Mouse (Mus musculus) ES-E14 (cell line): ENCODE data around the gene Fam173b. TPM values are rescaled to one million over a fixed set of nuclear protein-coding genes. Genes with fewer than 3 reads are reported as not detected.

Source experiments
- DNase-seq: peaks from one replicate; pipeline ENCODE4 v3.0.0-alpha.2; 2013; ENCODE audit warnings: low read depth, low spot score
- H3K27ac ChIP-seq: 2 replicates; pipeline ENCODE4 v1.5.1; 2012; ENCODE audit warnings: low read depth, mild to moderate bottlenecking, low read length, moderate library complexity, mixed read lengths; ENCODE audit not compliant: poor library complexity, insufficient read depth, severe bottlenecking
- H3K36me3 ChIP-seq: 2 replicates; pipeline ENCODE4 v1.6.1; 2012; ENCODE audit warnings: mild to moderate bottlenecking, low read length, moderate library complexity, mixed read lengths; ENCODE audit not compliant: control insufficient read depth, poor library complexity, insufficient read depth, severe bottlenecking
- H3K4me1 ChIP-seq, 2 experiments: fragments of 150-350 bp in 1 of 2; sonication (generic) in 1 of 2; 2 replicates each; pipeline ENCODE4 v1.6.1; 2012; ENCODE audit warnings: low read length in 2 of 2, mild to moderate bottlenecking in 1 of 2, mixed read lengths in 1 of 2; ENCODE audit not compliant: control insufficient read depth in 2 of 2, insufficient read depth in 2 of 2, poor library complexity in 1 of 2
- H3K4me3 ChIP-seq, 2 experiments: fragments of 150-350 bp in 1 of 2; sonication (generic) in 1 of 2; 2 replicates each; pipeline ENCODE4 v1.5.1; 2012; ENCODE audit warnings: low read length in 2 of 2, low read depth in 1 of 2, mild to moderate bottlenecking in 1 of 2, mixed read lengths in 1 of 2; ENCODE audit not compliant: insufficient read depth in 1 of 2, poor library complexity in 1 of 2, severe bottlenecking in 1 of 2
- H3K9ac ChIP-seq: 2 replicates; pipeline ENCODE4 v1.6.1; 2012; ENCODE audit warnings: low read depth, mild to moderate bottlenecking, low read length, mixed read lengths; ENCODE audit not compliant: poor library complexity, insufficient read depth, severe bottlenecking
- H3K9me3 ChIP-seq: fragments of 150-350 bp; sonication (generic); 2 replicates; pipeline ENCODE4 v1.6.1; 2012; ENCODE audit warnings: low read depth, mild to moderate bottlenecking, low read length; ENCODE audit not compliant: control insufficient read depth, insufficient read depth
- CHD2 ChIP-seq: IDR thresholded peaks from 2 replicates; pipeline ENCODE4 v1.6.1; 2014; ENCODE audit warnings: mild to moderate bottlenecking, low read depth, low read length, inconsistent platforms
- HCFC1 ChIP-seq: IDR thresholded peaks from 2 replicates; pipeline ENCODE4 v1.6.1; 2012; ENCODE audit warnings: low read length, inconsistent platforms, borderline replicate concordance; ENCODE audit not compliant: insufficient read depth
- MAFK ChIP-seq: IDR thresholded peaks from 2 replicates; pipeline ENCODE4 v1.6.1; 2014; ENCODE audit warnings: mild to moderate bottlenecking, low read depth, low read length, inconsistent platforms; ENCODE audit not compliant: insufficient read depth
- ZC3H11A ChIP-seq: IDR thresholded peaks from 2 replicates; pipeline ENCODE4 v1.6.1; 2012; ENCODE audit warnings: low read depth, mild to moderate bottlenecking, inconsistent platforms, low read length, borderline replicate concordance
- ZNF384 ChIP-seq: IDR thresholded peaks from 2 replicates; pipeline ENCODE4 v1.6.1; 2012; ENCODE audit warnings: low read depth, low read length, inconsistent platforms
- in situ Hi-C, 2 experiments: fragments of 600-800 bp; cut with MboI; formaldehyde crosslinking; loops; one replicate each; pipeline ENCODE4 v1.15.1; 2025; ENCODE audit warnings: low sequenced_read_pairs in 2 of 2, inconsistent platforms in 1 of 2; ENCODE audit not compliant: unreplicated experiment in 2 of 2
- total RNA-seq: library from RNA; depleted of rRNA; stranded (reverse); fragments of 300-350 nt; gene quantifications from 2 replicates; pipeline ENCODE4 v1.2.3, GENCODE M21; 2012

The Fam173b gene
- total RNA-seq, 1 experiment: 13.1 TPM

DNA sequence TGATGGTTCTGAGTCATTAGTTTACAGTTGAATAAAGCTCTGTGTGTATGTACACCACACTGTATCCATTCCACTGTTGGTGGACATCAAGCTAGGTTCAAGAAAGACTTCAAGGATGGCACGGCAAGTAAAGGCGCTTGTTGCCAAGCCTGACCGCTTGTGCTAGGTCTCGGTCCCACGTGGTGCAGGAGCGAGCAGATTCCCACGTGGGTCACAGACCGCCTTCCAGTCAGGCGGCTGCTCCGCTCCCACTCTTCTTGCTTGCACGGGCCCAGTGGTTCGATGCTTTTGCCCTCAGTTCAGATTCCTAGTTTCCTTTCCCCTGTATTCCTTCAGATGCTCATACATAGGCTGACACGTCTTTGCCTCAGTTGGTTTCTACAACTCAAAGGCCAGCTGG, 1.5 kb downstream of the Fam173b start:
- no peak for TF ChIP-seq ZNF384
- no peak for TF ChIP-seq HCFC1
- no peak for TF ChIP-seq ZC3H11A
- TF ChIP-seq CHD2: no peak
- TF ChIP-seq MAFK: no peak
- H3K9ac ChIP-seq: peak overlapping the region; percentile 30
- H3K4me3 ChIP-seq: peak overlapping the region in 1 of 2 experiments; percentile 60; a peak in 1 of 4 replicates
- no peaks in the 10 kb centered on the region; the same call in 1 of the 2 replicates for H3K36me3 ChIP-seq
- no peaks in the 10 kb centered on the region for H3K9me3 ChIP-seq
- in situ Hi-C loops: no loop called here
- H3K27ac ChIP-seq: no peak overlapping the region
- DNase-seq: no peak
- peaks cover 3 to 6% of the 10 kb centered on the region in 2 experiments; a peak in 1 of 4 replicates for H3K4me1 ChIP-seq

- Histone ChIP-seq H3K27ac (no peak overlapping the region), H3K36me3 (no peaks in the 10 kb centered on the region), H3K4me1 (peaks cover 0 to 3% of the 10 kb centered on the region in 2 experiments; a peak in 1 of 4 replicates), H3K4me3 (no peak overlapping the region), H3K9me3 (no peaks in the 10 kb centered on the region), H3K9ac (no peak overlapping the region)
- DNase-seq: no peak
- in situ Hi-C loops: no loop called here
- TF ChIP-seq HCFC1 (no peak), ZNF384 (no peak), CHD2 (no peak), MAFK (no peak), ZC3H11A (no peak)
These were observed 5.2 kb downstream of the Fam173b start for GRCm38 (mm10) chr15:31606821-31607220.

DNA sequence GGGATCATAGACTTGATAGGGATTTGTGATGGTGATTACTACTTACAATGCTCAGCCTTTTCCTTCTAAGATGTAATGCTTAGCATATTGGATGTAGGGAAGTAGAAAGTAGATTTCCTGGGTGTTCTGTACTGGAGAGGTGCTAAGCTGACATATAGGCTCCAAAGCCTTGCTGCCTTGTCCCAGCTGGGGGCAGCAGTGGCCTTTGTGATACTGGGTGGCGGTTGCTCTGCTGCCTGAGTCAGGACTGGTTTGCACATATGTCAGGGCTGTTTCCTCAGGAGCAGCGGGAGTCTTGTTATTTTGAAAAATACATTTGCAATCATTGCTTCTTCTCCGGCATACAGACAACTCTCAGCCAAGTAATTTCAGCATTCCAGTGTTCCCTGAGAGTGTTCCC, 9.4 kb downstream of the Fam173b start:
- Histone ChIP-seq H3K4me3 (no peak overlapping the region), H3K9ac (no peak overlapping the region), H3K36me3 (no peaks in the 10 kb centered on the region), H3K27ac (no peak overlapping the region), H3K4me1 (peaks cover 0 to 2% of the 10 kb centered on the region in 2 experiments; a peak in 1 of 4 replicates), H3K9me3 (no peaks in the 10 kb centered on the region)
- no peak for DNase-seq
- in situ Hi-C loops: no loop called here
- TF ChIP-seq ZNF384 (no peak), MAFK (no peak), ZC3H11A (peak; percentile 34; the same call in 1 of the 2 replicates), CHD2 (no peak)

DNA sequence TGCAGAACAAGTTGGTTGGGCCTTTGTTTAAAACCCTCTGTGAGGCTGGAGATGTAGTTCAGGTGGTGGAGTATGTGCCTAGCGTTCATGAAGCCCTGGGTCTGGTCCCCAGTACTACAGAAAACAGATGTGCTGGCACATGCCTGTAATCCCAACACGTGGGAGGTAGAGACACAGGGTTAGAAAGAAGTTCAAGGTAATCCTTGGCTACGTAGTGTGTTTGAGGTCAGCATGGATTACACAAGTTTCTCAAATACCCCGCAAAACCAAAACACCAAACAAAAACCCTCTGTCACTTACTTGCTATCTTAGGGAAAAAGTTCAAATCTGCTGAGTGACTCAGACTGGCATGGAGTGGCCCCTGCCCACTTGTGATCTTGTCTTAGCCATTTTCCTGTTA, 10.3 kb downstream of the Fam173b start:
- TF ChIP-seq CHD2: no peak
- TF ChIP-seq ZNF384: no peak
- peaks cover 2% of the 10 kb centered on the region; the same call in 1 of the 2 replicates for H3K36me3 ChIP-seq
- no peak overlapping the region for H3K4me3 ChIP-seq
- no peaks in the 10 kb centered on the region for H3K9me3 ChIP-seq
- H3K27ac ChIP-seq: no peak overlapping the region
- no peak overlapping the region for H3K9ac ChIP-seq
- no peak for DNase-seq
- peaks cover 0 to 2% of the 10 kb centered on the region in 2 experiments; a peak in 1 of 4 replicates for H3K4me1 ChIP-seq
- in situ Hi-C loops: no loop called here
